Mouse (Mus musculus): ENCODE results near the gene Cdsn.
A peak's percentile ranks its signal among the peaks of the same experiment; 100 is the strongest.

Cdsn gene

GRCm38 (mm10) chr17:35537421-35537820, 14.5 kb upstream of the Cdsn start:
- no peak for DNase-seq

- DNase-seq: no peak
Observed at GRCm38 (mm10) chr17:35538476-35538875, 13.5 kb upstream of the Cdsn start.

GRCm38 (mm10) chr17:35539540-35539939, 12.4 kb upstream of the Cdsn start:
- DNase-seq: no peak

GRCm38 (mm10) chr17:35542761-35543411, 9.0 kb upstream of the Cdsn start:
- DNase-seq: no peak

- no peak for DNase-seq
Observed at GRCm38 (mm10) chr17:35543412-35543861, 8.5 kb upstream of the Cdsn start.

GRCm38 (mm10) chr17:35544001-35544400, 7.9 kb upstream of the Cdsn start:
- DNase-seq: no peak

- peak; percentile 73 for DNase-seq
Observed at GRCm38 (mm10) chr17:35544680-35545079, 7.2 kb upstream of the Cdsn start.

- DNase-seq: no peak
Observed at GRCm38 (mm10) chr17:35547465-35547864, 4.5 kb upstream of the Cdsn start.

GRCm38 (mm10) chr17:35548636-35549035, 3.3 kb upstream of the Cdsn start:
- no peak for DNase-seq

- peak; percentile 70 for DNase-seq
Observed at GRCm38 (mm10) chr17:35549437-35550142, 2.3 kb upstream of the Cdsn start.

GRCm38 (mm10) chr17:35550143-35550494, 1.8 kb upstream of the Cdsn start:
- DNase-seq: no peak

GRCm38 (mm10) chr17:35550871-35551270, 1.1 kb upstream of the Cdsn start:
- no peak for DNase-seq

- DNase-seq: no peak
Observed at GRCm38 (mm10) chr17:35554321-35554720, 2.4 kb downstream of the Cdsn start.

GRCm38 (mm10) chr17:35554761-35555397, 3.0 kb downstream of the Cdsn start:
- DNase-seq: no peak

GRCm38 (mm10) chr17:35556186-35556765, 4.3 kb downstream of the Cdsn start:
- DNase-seq: no peak

- peak; percentile 53 for DNase-seq
Observed at GRCm38 (mm10) chr17:35556812-35557211, 4.9 kb downstream of the Cdsn start.

- DNase-seq: no peak
Observed at GRCm38 (mm10) chr17:35557351-35557750, 5.4 kb downstream of the Cdsn start.

- DNase-seq: no peak
Observed at GRCm38 (mm10) chr17:35558216-35558615, 6.3 kb downstream of the Cdsn start.

- no peak for DNase-seq
Observed at GRCm38 (mm10) chr17:35567150-35567549, 15.2 kb downstream of the Cdsn start, which contains the start of gene 2300002M23Rik. TSS of gene 2300002M23Rik (plus strand) at chr17:35567450.

- DNase-seq: no peak
Observed at GRCm38 (mm10) chr17:35567767-35568166, 15.8 kb downstream of the Cdsn start.

- no peak for DNase-seq
Observed at GRCm38 (mm10) chr17:35569091-35569944, 17.4 kb downstream of the Cdsn start.

- DNase-seq: no peak
Observed at GRCm38 (mm10) chr17:35570836-35571235, 18.9 kb downstream of the Cdsn start.

- DNase-seq: no peak
Observed at GRCm38 (mm10) chr17:35571477-35571876, 19.5 kb downstream of the Cdsn start.
